Mouse (Mus musculus) lung, adult 2 months (tissue): Measurements from ENCODE around the gene Esrrg.

ENCODE experiments used
- CTCF ChIP-seq: fragments of 200-500 bp; IDR thresholded peaks from 2 replicates; pipeline ENCODE4 v1.5.1; 2011; ENCODE audit warnings: mild to moderate bottlenecking, low read length, control low read depth; ENCODE audit not compliant: insufficient read depth
- POLR2A ChIP-seq: fragments of 200-500 bp; IDR thresholded peaks from 2 replicates; pipeline ENCODE4 v1.6.1; 2011; ENCODE audit warnings: low read depth, mild to moderate bottlenecking, control low read depth, low read length, borderline replicate concordance; ENCODE audit errors: extremely low read depth

DNA sequence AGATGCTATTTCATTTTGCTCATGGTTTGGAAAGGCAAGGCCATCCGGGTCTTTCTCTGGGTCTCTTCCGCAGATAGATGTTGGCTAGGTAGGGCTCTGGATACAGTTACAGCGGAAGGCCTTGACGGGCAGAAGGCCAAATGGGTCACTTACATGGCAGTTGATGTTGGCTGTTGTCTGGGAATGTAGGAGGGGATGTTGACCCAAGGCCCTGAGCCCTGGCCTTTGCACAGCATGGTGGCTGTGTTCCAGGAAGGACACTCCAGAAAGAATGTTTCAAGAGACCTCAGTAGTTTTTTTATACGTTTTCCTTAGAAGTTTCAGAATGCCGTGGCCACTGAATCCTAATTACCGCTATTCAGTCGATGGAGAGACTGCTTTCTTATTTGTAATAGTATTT, 22.9 kb downstream of the Esrrg start:
- no peak for TF ChIP-seq CTCF
- TF ChIP-seq POLR2A = no peak
